8 mouse cellular contexts compared by ENCODE assay signal in the genomic region with DNA sequence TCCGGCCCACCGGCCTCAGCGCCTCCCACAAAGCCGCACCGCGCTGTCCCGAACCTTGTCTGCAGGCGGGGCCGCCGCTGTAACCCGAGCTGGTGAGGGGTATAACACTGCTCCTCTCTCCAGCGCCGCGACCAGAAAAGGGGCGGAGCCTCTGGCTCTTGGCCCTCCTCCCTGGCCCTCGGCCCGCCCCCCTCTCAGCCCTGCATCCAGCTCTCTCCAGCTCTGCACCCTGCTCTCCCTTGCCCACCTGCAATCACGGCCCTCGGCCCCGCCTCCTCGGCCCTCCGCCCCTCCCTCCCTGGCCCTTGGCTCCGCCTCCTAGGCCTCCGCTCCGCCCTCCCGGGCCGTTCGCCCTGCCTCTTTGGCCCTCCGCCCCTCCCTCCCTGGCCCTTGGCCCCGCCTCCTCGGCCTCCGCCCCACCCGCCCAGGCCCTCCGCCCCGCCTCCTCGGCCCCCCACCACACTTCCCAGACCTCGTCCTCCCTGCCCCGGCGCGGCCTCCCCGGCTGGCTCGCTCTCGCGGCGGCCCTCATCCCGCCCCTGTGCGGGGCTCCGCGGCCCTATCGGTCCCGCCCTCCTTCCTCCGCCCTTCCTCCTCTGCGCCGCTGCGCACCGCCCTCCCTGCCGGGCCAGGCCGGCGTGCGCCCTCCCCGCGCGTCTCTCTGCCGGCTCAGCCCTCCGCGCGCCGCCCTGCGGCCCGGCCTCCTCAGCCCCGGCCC. TPM values are rescaled to one million over a fixed set of nuclear protein-coding genes. Genes with fewer than 3 reads are reported as not detected.
DNase-seq lines count a peak whose midpoint lies in the region; ATAC-seq and TF ChIP-seq lines count a peak whose summit lies in the region.

A gene (plus strand): TSS at position 617 of the 718 bp plus-strand sequence.

- ATAC-seq in forebrain, embryonic 13.5 days = peak; percentile 97
- ATAC-seq in heart, postnatal 0 days (ENCODE audit: insufficient read depth, low read depth) = peak; percentile 92
- peak; percentile 91 for ATAC-seq in liver, embryonic 16.5 days (ENCODE audit: low read depth)
- ATAC-seq in neural tube, embryonic 12.5 days (ENCODE audit: low FRiP score, low read depth) = peak; percentile 96
- peak; percentile 98 for ATAC-seq in stomach, postnatal 0 days (ENCODE audit: low FRiP score, low TSS enrichment)

- H3K4me3 ChIP-seq in forebrain, embryonic 13.5 days = peak within 1 kb of the TSS; percentile 66
- H3K4me3 ChIP-seq in heart, postnatal 0 days (ENCODE audit: low read depth, low read length) = peak within 1 kb of the TSS; percentile 93
- peak within 1 kb of the TSS; percentile 67 for H3K4me3 ChIP-seq in liver, embryonic 16.5 days (ENCODE audit: low read depth, low read length)
- H3K4me3 ChIP-seq in neural tube, embryonic 12.5 days = peak within 1 kb of the TSS; percentile 76
- peak within 1 kb of the TSS; percentile 85 for H3K4me3 ChIP-seq in stomach, postnatal 0 days (ENCODE audit: low read depth, low read length)

- no peaks in the 10 kb centered on the region for H3K36me3 ChIP-seq in forebrain, embryonic 13.5 days (ENCODE audit: poor library complexity, severe bottlenecking)
- H3K36me3 ChIP-seq in heart, postnatal 0 days (replicated peaks; ENCODE audit: control insufficient read depth, insufficient read depth, low read length) = peaks cover 8% of the 10 kb centered on the region
- H3K36me3 ChIP-seq in liver, embryonic 16.5 days (ENCODE audit: control insufficient read depth, insufficient read depth) = no peaks in the 10 kb centered on the region
- H3K36me3 ChIP-seq in neural tube, embryonic 12.5 days = no peaks in the 10 kb centered on the region
- H3K36me3 ChIP-seq in stomach, postnatal 0 days (ENCODE audit: control insufficient read depth, insufficient read depth, low read length) = no peaks in the 10 kb centered on the region

- 0 out of 2 replicates have a peak, but pooled peaks cover under 1% of the 10 kb centered on the region for H3K9me3 ChIP-seq in forebrain, embryonic 13.5 days (replicated peaks)
- H3K9me3 ChIP-seq in heart, postnatal 0 days (replicated peaks; ENCODE audit: control insufficient read depth, low read length) = 0 out of 2 replicates have a peak, but pooled peaks cover under 1% of the 10 kb centered on the region
- no peaks in the 10 kb centered on the region for H3K9me3 ChIP-seq in liver, embryonic 16.5 days (replicated peaks; ENCODE audit: control insufficient read depth, low read length)
- no peaks in the 10 kb centered on the region for H3K9me3 ChIP-seq in neural tube, embryonic 12.5 days
- H3K9me3 ChIP-seq in stomach, postnatal 0 days (ENCODE audit: control insufficient read depth, low read length) = no peaks in the 10 kb centered on the region

- peaks cover 9% of the 10 kb centered on the region for H3K27me3 ChIP-seq in forebrain, embryonic 13.5 days
- no peaks in the 10 kb centered on the region for H3K27me3 ChIP-seq in heart, postnatal 0 days (ENCODE audit: control insufficient read depth, insufficient read depth, low read length)
- peaks cover 30% of the 10 kb centered on the region for H3K27me3 ChIP-seq in liver, embryonic 16.5 days (ENCODE audit: control insufficient read depth, insufficient read depth, low read depth, low read length)
- no peaks in the 10 kb centered on the region for H3K27me3 ChIP-seq in neural tube, embryonic 12.5 days (replicated peaks)
- H3K27me3 ChIP-seq in stomach, postnatal 0 days (ENCODE audit: control insufficient read depth, insufficient read depth, low read length) = no peaks in the 10 kb centered on the region

- DNase-seq in CD8-positive naive resting alpha-beta T cell, adult 2 months (ENCODE audit: low read depth in 2 of 2, low spot score in 2 of 2) = peak; percentile 59 to 65
- peak; percentile 51 for DNase-seq in c-Kit-positive CD71-negative TER-119-negative erythroid progenitor cells, embryonic 14.5 days (ENCODE audit: low read depth)
- peak; percentile 92 for DNase-seq in heart, postnatal 0 days (ENCODE audit: low spot score)
- DNase-seq in kidney, postnatal 36 days = peak; percentile 93
- peak; percentile 90 for DNase-seq in stomach, postnatal 0 days (ENCODE audit: low spot score)

- peaks cover 15% of the 10 kb centered on the region for H3K4me1 ChIP-seq in forebrain, embryonic 13.5 days
- H3K4me1 ChIP-seq in heart, postnatal 0 days (ENCODE audit: control insufficient read depth, insufficient read depth) = peaks cover 30% of the 10 kb centered on the region
- no peaks in the 10 kb centered on the region for H3K4me1 ChIP-seq in liver, embryonic 16.5 days (ENCODE audit: control insufficient read depth, low read depth, low read length)
- peaks cover 8% of the 10 kb centered on the region; the same call in 1 of the 2 replicates for H3K4me1 ChIP-seq in neural tube, embryonic 12.5 days
- no peaks in the 10 kb centered on the region for H3K4me1 ChIP-seq in stomach, postnatal 0 days (replicated peaks; ENCODE audit: control insufficient read depth, insufficient read depth)

- H3K27ac ChIP-seq in forebrain, embryonic 13.5 days = peak within 1 kb of the TSS; percentile 53
- peak within 1 kb of the TSS; percentile 98 for H3K27ac ChIP-seq in heart, postnatal 0 days (ENCODE audit: low read depth)
- H3K27ac ChIP-seq in liver, embryonic 16.5 days (ENCODE audit: low read length) = peak within 1 kb of the TSS; percentile 45
- peak within 1 kb of the TSS; percentile 38 for H3K27ac ChIP-seq in neural tube, embryonic 12.5 days
- H3K27ac ChIP-seq in stomach, postnatal 0 days (replicated peaks) = peak within 1 kb of the TSS; percentile 90

- under 1% methylated on average over 54 of the region's 71 CpGs for WGBS in forebrain, embryonic 13.5 days
- 1% methylated on average over 57 of the region's 71 CpGs for WGBS in heart, postnatal 0 days
- 1% methylated on average over 44 of the region's 71 CpGs for WGBS in liver, embryonic 16.5 days (ENCODE audit: insufficient replicate concordance)
- under 1% methylated on average over 53 of the region's 71 CpGs for WGBS in neural tube, embryonic 12.5 days
- WGBS in stomach, postnatal 0 days = 0% methylated on average over 43 of the region's 71 CpGs

- TF ChIP-seq EP300 in heart, postnatal 0 days (IDR thresholded peaks at IDR 0.05; ENCODE audit: low read depth) = no peak
- no peak for TF ChIP-seq EP300 in stomach, postnatal 0 days (optimal IDR thresholded peaks at IDR 0.05)

- H3K4me2 ChIP-seq in forebrain, embryonic 13.5 days = peak within 1 kb of the TSS; percentile 87
- peak within 1 kb of the TSS; percentile 77 for H3K4me2 ChIP-seq in heart, postnatal 0 days (ENCODE audit: low read depth, low read length)
- H3K4me2 ChIP-seq in liver, embryonic 16.5 days (ENCODE audit: low read depth, low read length) = peak within 1 kb of the TSS; percentile 59
- peak within 1 kb of the TSS; percentile 76 for H3K4me2 ChIP-seq in neural tube, embryonic 12.5 days (replicated peaks)
- H3K4me2 ChIP-seq in stomach, postnatal 0 days (replicated peaks; ENCODE audit: low read depth) = peak within 1 kb of the TSS; percentile 81

- no peak for TF ChIP-seq CTCF in heart, postnatal 0 days (IDR thresholded peaks at IDR 0.05; ENCODE audit: low read depth)
- peak; percentile 24; the same call in 1 of the 2 replicates for TF ChIP-seq CTCF in stomach, postnatal 0 days (IDR thresholded peaks at IDR 0.05; ENCODE audit: low read depth)

- H3K9ac ChIP-seq in forebrain, embryonic 13.5 days = peak within 1 kb of the TSS; percentile 84
- peak within 1 kb of the TSS; percentile 94 for H3K9ac ChIP-seq in heart, postnatal 0 days (replicated peaks; ENCODE audit: low read depth, low read length)
- peak within 1 kb of the TSS; percentile 65 for H3K9ac ChIP-seq in liver, embryonic 16.5 days (ENCODE audit: low read depth, low read length)
- H3K9ac ChIP-seq in neural tube, embryonic 12.5 days = peak within 1 kb of the TSS; percentile 81
- peak within 1 kb of the TSS; percentile 83 for H3K9ac ChIP-seq in stomach, postnatal 0 days (ENCODE audit: low read length)

RNA-seq across cellular contexts. Expression of the gene that starts here (rescaled TPM):
- 2.8 and 2.9 TPM in 2 replicates for polyA plus RNA-seq in forebrain, embryonic 13.5 days (2015; fragmentation: Nextera tagmentation; extraction: Ambion mirVana)
- 40.8 and 72.6 TPM in 2 replicates for total RNA-seq in heart, postnatal 0 days (2014; rRNA removed; ENCODE audit: low replicate concordance)
- polyA plus RNA-seq in heart, postnatal 0 days (2015; fragmentation: Nextera tagmentation; extraction: Ambion mirVana) = 9.5 and 11.1 TPM in 2 replicates
- 1.1 and 1.6 TPM in 2 replicates for polyA plus RNA-seq in liver, embryonic 16.5 days (2015; fragmentation: Nextera tagmentation; extraction: Ambion mirVana)
- polyA plus RNA-seq in neural tube, embryonic 12.5 days (2016; fragmentation: Nextera tagmentation; extraction: Ambion mirVana) = 3.6 and 4.2 TPM in 2 replicates
- polyA plus RNA-seq in stomach, postnatal 0 days (2015; fragmentation: Nextera tagmentation; extraction: Ambion mirVana) = 4.9 and 5.9 TPM in 2 replicates

Comparison
In these comparisons a context has a peak if more than half of its experiments do, and no peak if none do; other contexts are left out.
1. Peak in every context shown above with its lines: DNase-seq, ATAC-seq, H3K4me3 ChIP-seq and H3K27ac ChIP-seq.
2. H3K27ac ChIP-seq: peak in every context shown above with its lines; median percentile 98 in heart, postnatal 0 days; 90 in stomach, postnatal 0 days; 53 in forebrain, embryonic 13.5 days; 45 in liver, embryonic 16.5 days; 38 in neural tube, embryonic 12.5 days.